Mouse (Mus musculus) midbrain, embryonic 12.5 days (tissue): ENCODE data around the gene Irgq. TPM values are rescaled to one million over a fixed set of nuclear protein-coding genes. Genes with fewer than 3 reads are reported as not detected.

Source experiments
- ATAC-seq: fragments of 200-750 bp; cut with Nextera tagmentation; 2 replicates; pipeline ENCODE4 v1.8.0; 2017; ENCODE audit warnings: low read depth, moderate TSS enrichment, moderate library complexity; ENCODE audit not compliant: low FRiP score
- H3K27ac ChIP-seq: fragments of 300-500 bp; sonication (generic); replicated peaks from 2 replicates; pipeline ENCODE4 v1.5.1; 2016; ENCODE audit warnings: mild to moderate bottlenecking
- H3K27me3 ChIP-seq: fragments of 300-500 bp; sonication (generic); 2 replicates; pipeline ENCODE4 v1.6.1; 2016; ENCODE audit warnings: mild to moderate bottlenecking
- H3K36me3 ChIP-seq: fragments of 300-500 bp; sonication (generic); 2 replicates; pipeline ENCODE4 v1.6.1; 2016
- H3K4me1 ChIP-seq: fragments of 300-500 bp; sonication (generic); 2 replicates; pipeline ENCODE4 v1.6.1; 2016
- H3K4me2 ChIP-seq: fragments of 300-500 bp; sonication (generic); replicated peaks from 2 replicates; pipeline ENCODE4 v1.6.1; 2016; ENCODE audit warnings: mild to moderate bottlenecking, moderate library complexity
- H3K4me3 ChIP-seq: fragments of 300-500 bp; sonication (generic); 2 replicates; pipeline ENCODE4 v1.5.1; 2016; ENCODE audit warnings: mild to moderate bottlenecking
- H3K9ac ChIP-seq: fragments of 300-500 bp; sonication (generic); replicated peaks from 2 replicates; pipeline ENCODE4 v1.6.1; 2016; ENCODE audit warnings: mild to moderate bottlenecking, moderate library complexity
- H3K9me3 ChIP-seq: fragments of 300-500 bp; sonication (generic); 2 replicates; pipeline ENCODE4 v1.6.1; 2016; ENCODE audit warnings: mild to moderate bottlenecking
- WGBS: fragments of 180-500 bp; shearing (Covaris S2); methylation state at CpG from one replicate; pipeline ENCODE4 v1.1.7; 2016; 5-methylcytosine and 5-hydroxymethylcytosine counted together
- polyA plus RNA-seq: library from polyadenylated mRNA; unstranded; fragments of >200 nt; fragmentation: Nextera tagmentation; extraction: Ambion mirVana; gene quantifications from 2 replicates; pipeline ENCODE4 v1.2.1, GENCODE M21; 2016

Gene Irgq
- polyA plus RNA-seq, 1 experiment from 2014 or later, result 30.4 TPM

DNA sequence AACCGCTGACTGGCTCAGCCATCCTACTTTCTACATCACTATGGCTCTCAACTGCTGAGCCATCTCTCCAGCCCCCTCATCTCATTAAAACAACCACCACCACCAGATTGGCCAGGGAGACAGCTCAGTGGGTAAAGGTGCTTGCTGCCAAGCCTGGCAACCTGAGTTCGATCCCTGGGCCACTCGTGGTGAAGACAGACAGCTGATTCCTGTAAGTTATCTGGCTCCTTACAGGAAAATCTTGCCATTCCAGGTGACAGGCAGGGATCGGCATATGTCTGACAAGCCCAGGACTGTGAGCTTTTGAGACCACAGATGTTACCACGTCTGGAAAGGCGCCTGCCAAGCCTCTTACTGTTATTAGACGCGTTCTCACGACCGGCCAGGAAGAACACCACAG lies 47.3 kb downstream of the Irgq start:
- peaks cover 9% of the 10 kb centered on the region; the same call in 1 of the 2 replicates for H3K36me3 ChIP-seq
- H3K4me1 ChIP-seq, result no peaks in the 10 kb centered on the region
- no peak overlapping the region for H3K27ac ChIP-seq
- ATAC-seq, result no peak
- H3K9me3 ChIP-seq, result no peaks in the 10 kb centered on the region
- no peak overlapping the region for H3K4me2 ChIP-seq
- WGBS, result 90% methylated on average over 10 of the region's 10 CpGs
- no peak overlapping the region for H3K4me3 ChIP-seq
- H3K27me3 ChIP-seq, result no peaks in the 10 kb centered on the region
- H3K9ac ChIP-seq, result no peak overlapping the region

DNA sequence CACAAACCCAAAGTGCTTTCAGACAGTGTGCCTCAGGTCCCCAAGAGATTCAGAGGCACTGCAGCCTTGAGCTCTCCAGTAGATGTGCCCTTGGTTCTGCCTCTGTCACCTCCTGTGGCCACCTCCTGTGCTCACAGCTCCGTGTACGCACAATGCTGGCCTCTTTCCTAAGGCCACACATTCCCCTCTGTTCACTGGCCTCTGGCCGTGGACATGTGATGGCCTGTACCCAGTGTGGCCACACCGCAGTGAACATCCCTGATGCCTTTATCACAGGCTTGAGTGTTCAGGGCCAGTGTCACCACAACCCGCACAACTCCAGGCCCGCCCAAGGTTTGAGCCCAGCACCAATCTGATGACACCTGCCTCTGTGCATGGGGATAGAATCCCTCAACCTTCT lies 54.4 kb downstream of the Irgq start:
- Histone ChIP-seq H3K4me3 (no peak overlapping the region), H3K27ac (no peak overlapping the region), H3K4me2 (no peak overlapping the region), H3K9ac (no peak overlapping the region), H3K9me3 (no peaks in the 10 kb centered on the region), H3K36me3 (no peaks in the 10 kb centered on the region), H3K4me1 (peaks cover 11% of the 10 kb centered on the region; the same call in 1 of the 2 replicates), H3K27me3 (peaks cover 38% of the 10 kb centered on the region)
- WGBS, result 88% methylated on average over 6 of the region's 6 CpGs
- no peak for ATAC-seq

DNA sequence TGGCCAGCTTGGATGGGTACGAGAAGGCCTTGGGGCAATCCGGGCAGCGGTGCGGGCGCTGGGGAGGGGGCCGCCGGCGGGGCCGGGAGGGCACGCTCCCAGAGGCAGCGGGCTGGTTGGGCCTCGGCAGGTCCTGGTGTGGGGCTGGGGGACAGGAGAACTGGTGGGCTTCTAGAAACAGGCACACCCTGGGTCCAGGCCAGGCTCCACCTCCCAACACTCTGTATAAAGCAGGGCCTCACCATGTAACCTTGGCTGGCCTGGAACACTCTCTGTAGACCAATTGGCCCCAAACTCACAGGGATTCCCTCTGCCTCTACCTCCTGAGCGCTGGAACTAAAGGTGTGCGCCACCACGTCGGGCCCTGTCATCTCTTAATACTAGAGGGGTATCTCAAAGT lies 55.5 kb downstream of the Irgq start:
- H3K4me2 ChIP-seq, result no peak overlapping the region
- H3K9me3 ChIP-seq, result no peaks in the 10 kb centered on the region
- no peak overlapping the region for H3K27ac ChIP-seq
- WGBS, result 47% methylated on average over 16 of the region's 16 CpGs
- H3K9ac ChIP-seq, result no peak overlapping the region
- H3K4me3 ChIP-seq, result no peak overlapping the region
- ATAC-seq, result no peak
- peaks cover 11% of the 10 kb centered on the region; the same call in 1 of the 2 replicates for H3K4me1 ChIP-seq
- peaks cover 38% of the 10 kb centered on the region for H3K27me3 ChIP-seq
- no peaks in the 10 kb centered on the region for H3K36me3 ChIP-seq

DNA sequence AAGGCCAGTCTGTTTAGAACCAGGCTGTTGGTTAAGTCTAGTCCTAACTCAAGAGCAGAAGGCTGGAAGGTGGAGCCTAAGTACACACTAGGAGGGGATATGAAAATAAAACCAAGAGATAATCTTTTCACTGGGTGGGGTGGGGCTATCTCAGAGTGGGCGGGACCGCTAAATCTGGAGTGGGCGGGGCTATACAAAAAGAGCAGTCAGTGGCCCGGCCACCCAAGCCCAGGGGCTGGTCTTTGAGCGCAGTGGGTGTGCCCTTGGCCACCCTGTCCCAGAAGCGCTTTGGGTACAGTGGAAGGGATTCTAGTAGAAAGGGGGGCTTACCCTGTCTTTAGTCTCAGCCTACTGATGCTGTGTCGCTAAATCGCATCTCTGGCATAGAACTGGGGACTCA lies 56.3 kb downstream of the Irgq start:
- H3K4me2 ChIP-seq, result peak overlapping the region; percentile 65
- peak overlapping the region; percentile 59; the same call in 1 of the 2 replicates for H3K9ac ChIP-seq
- no peaks in the 10 kb centered on the region for H3K9me3 ChIP-seq
- no peak overlapping the region for H3K27ac ChIP-seq
- H3K27me3 ChIP-seq, result peaks cover 38% of the 10 kb centered on the region
- H3K4me3 ChIP-seq, result peak overlapping the region; percentile 48
- peaks cover 11% of the 10 kb centered on the region; the same call in 1 of the 2 replicates for H3K4me1 ChIP-seq
- H3K36me3 ChIP-seq, result no peaks in the 10 kb centered on the region
- 16% methylated on average over 8 of the region's 8 CpGs for WGBS
- ATAC-seq, result peak; percentile 68

DNA sequence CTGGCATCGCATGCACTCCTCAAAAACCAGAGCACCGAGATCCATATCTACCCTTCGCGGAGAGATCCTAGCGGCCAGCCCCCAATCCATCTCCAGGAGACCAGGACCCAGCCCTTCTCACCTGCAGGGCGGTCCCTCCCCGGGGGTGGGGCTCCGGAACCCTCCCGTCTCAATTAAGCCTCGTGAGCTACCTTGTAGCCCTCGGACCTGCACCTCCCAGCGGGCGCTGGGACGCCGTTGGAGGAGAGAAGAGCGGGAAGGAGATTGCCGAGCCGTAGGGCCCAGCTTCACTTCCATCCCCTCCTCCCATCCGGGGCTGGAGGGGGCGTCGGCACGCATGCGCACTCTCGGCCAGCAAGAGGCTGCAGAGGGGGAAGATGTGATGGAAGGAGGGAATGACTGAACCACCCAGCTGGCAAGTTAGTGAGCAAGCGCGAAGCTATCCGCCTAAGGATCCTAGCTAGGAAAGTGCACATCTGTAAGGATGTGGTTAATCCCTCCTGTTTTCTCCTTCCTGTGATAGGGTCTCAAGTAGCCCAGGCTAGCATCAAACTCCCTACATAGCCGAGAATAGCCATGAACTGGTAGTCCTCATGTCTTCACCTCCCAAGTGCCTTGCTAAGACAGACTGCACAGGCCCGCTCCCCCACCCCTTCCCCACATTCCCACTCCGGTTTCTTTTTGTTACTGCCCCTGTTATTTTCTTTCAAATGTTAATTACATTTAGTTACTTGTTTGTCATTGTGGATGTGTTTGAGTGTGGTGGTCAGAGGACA lies 57.0 kb downstream of the Irgq start, which contains the start of the genes Ethe1 and Zfp575:
TSS of gene Ethe1 (plus strand) at position 214 of the 776 bp plus-strand sequence.
TSS of gene Zfp575 (minus strand) at position 312 of the 776 bp plus-strand sequence.
- Histone ChIP-seq H3K4me3 (peak within 1 kb of the TSS; percentile 48), H3K9me3 (no peaks in the 10 kb centered on the region), H3K27ac (no peak within 1 kb of the TSS), H3K4me1 (peaks cover 14% of the 10 kb centered on the region; the same call in 1 of the 2 replicates), H3K9ac (peak within 1 kb of the TSS; percentile 59), H3K4me2 (peak within 1 kb of the TSS; percentile 65), H3K27me3 (peaks cover 38% of the 10 kb centered on the region), H3K36me3 (no peaks in the 10 kb centered on the region)
- peak; percentile 76 for ATAC-seq
- WGBS, result 5% methylated on average over 30 of the region's 30 CpGs

Other genes with a start within 250 kb of the Irgq start
- 45.1 and 45.4 TPM in 2 replicates for gene Zfp61, start 229.5 kb upstream of the Irgq start, polyA plus RNA-seq
- gene Zfp94, start 214.0 kb upstream of the Irgq start, polyA plus RNA-seq, result 16.6 and 18.1 TPM in 2 replicates
- gene Tescl, start 196.8 kb upstream of the Irgq start, polyA plus RNA-seq, result not detected in 2 replicates
- not detected in 2 replicates for gene Lypd5, start 181.5 kb upstream of the Irgq start, polyA plus RNA-seq
- 1.1 and 1.8 TPM in 2 replicates for gene Kcnn4, start 160.4 kb upstream of the Irgq start, polyA plus RNA-seq
- gene Smg9, start 131.1 kb upstream of the Irgq start, polyA plus RNA-seq, result 30.9 and 32.4 TPM in 2 replicates
- gene Irgc1, start 78.4 kb upstream of the Irgq start, polyA plus RNA-seq, result not detected in 2 replicates
- 0.60 and 1.2 TPM in 2 replicates for gene Plaur, start 68.2 kb upstream of the Irgq start, polyA plus RNA-seq
- 38.8 and 43.6 TPM in 2 replicates for gene Cadm4, start 48.7 kb upstream of the Irgq start, polyA plus RNA-seq
- 163 and 178 TPM in 2 replicates for gene Zfp428, start 23.7 kb upstream of the Irgq start, polyA plus RNA-seq
- 2.1 and 2.3 TPM in 2 replicates for gene AC161166.1, start 18.2 kb upstream of the Irgq start, polyA plus RNA-seq
- not detected in 2 replicates for gene Pinlyp, start 15.4 kb downstream of the Irgq start, polyA plus RNA-seq
- gene Xrcc1, start 15.6 kb downstream of the Irgq start, polyA plus RNA-seq, result 89.8 and 101 TPM in 2 replicates
- gene Ethe1, start 56.9 kb downstream of the Irgq start, polyA plus RNA-seq, result 13.7 and 14.8 TPM in 2 replicates
- 3.1 and 3.7 TPM in 2 replicates for gene Zfp575, start 57.0 kb downstream of the Irgq start, polyA plus RNA-seq
- not detected in 2 replicates for gene Phldb3, start 80.1 kb downstream of the Irgq start, polyA plus RNA-seq
- gene Lypd3, start 105.9 kb downstream of the Irgq start, polyA plus RNA-seq, result 0.68 and 0.73 TPM in 2 replicates
- not detected in 2 replicates for gene Tex101, start 146.0 kb downstream of the Irgq start, polyA plus RNA-seq
- gene BC049730, start 178.6 kb downstream of the Irgq start, polyA plus RNA-seq, result not detected in 2 replicates
- gene Gm4763, start 196.2 kb downstream of the Irgq start, polyA plus RNA-seq, result not detected in 2 replicates
- not detected in 2 replicates for gene Cd177, start 229.6 kb downstream of the Irgq start, polyA plus RNA-seq
- not detected in 2 replicates for gene Ceacam10, start 246.5 kb downstream of the Irgq start, polyA plus RNA-seq